Mouse (Mus musculus) heart, embryonic 14.5 days (tissue): Measurements from ENCODE around the gene Rab4b. TPM values are rescaled to one million over a fixed set of nuclear protein-coding genes. Genes with fewer than 3 reads are reported as not detected.

Source experiments
- ATAC-seq: fragments of 200-750 bp; cut with Nextera tagmentation; 2 replicates; pipeline ENCODE4 v1.8.0; 2017; ENCODE audit warnings: low read depth, moderate TSS enrichment; ENCODE audit not compliant: insufficient number of reproducible peaks, insufficient read depth, low FRiP score
- H3K27ac ChIP-seq, 2 experiments: fragments of 200-500 bp in 1 of 2; fragments of 300-500 bp in 1 of 2; sonication (generic) in 1 of 2; replicated peaks in 1 of 2; 2 replicates each; pipeline ENCODE4 v1.5.1; 2012 to 2014; ENCODE audit warnings: low read depth in 2 of 2, low read length in 2 of 2, control low read depth in 1 of 2, mild to moderate bottlenecking in 1 of 2, mixed read lengths in 1 of 2; ENCODE audit not compliant: control insufficient read depth in 1 of 2, insufficient read depth in 1 of 2
- H3K27me3 ChIP-seq: fragments of 300-500 bp; sonication (generic); 2 replicates; pipeline ENCODE4 v1.6.1; 2014; ENCODE audit warnings: mild to moderate bottlenecking, low read length, control low read depth; ENCODE audit not compliant: control insufficient read depth, insufficient read depth
- H3K36me3 ChIP-seq: fragments of 300-500 bp; sonication (generic); 2 replicates; pipeline ENCODE4 v1.6.1; 2014; ENCODE audit warnings: mild to moderate bottlenecking, control low read depth, low read length, mixed read lengths; ENCODE audit not compliant: control insufficient read depth, insufficient read depth
- H3K4me1 ChIP-seq, 2 experiments: fragments of 200-500 bp in 1 of 2; fragments of 300-500 bp in 1 of 2; sonication (generic) in 1 of 2; 2 replicates each; pipeline ENCODE4 v1.6.1; 2012 to 2014; ENCODE audit warnings: low read length in 2 of 2, control low read depth in 1 of 2, mixed read lengths in 1 of 2; ENCODE audit not compliant: control insufficient read depth in 2 of 2, insufficient read depth in 2 of 2
- H3K4me2 ChIP-seq: fragments of 300-500 bp; sonication (generic); 2 replicates; pipeline ENCODE4 v1.6.1; 2014; ENCODE audit warnings: mild to moderate bottlenecking, low read length
- H3K4me3 ChIP-seq, 2 experiments: fragments of 200-500 bp in 1 of 2; fragments of 300-500 bp in 1 of 2; sonication (generic) in 1 of 2; 2 replicates each; pipeline ENCODE4 v1.5.1; 2012 to 2014; ENCODE audit warnings: low read length in 2 of 2, mild to moderate bottlenecking in 2 of 2, control low read depth in 1 of 2, low read depth in 1 of 2, moderate library complexity in 1 of 2; ENCODE audit not compliant: control insufficient read depth in 1 of 2, insufficient read depth in 1 of 2
- H3K9ac ChIP-seq: fragments of 300-500 bp; sonication (generic); 2 replicates; pipeline ENCODE4 v1.6.1; 2014; ENCODE audit warnings: mild to moderate bottlenecking, low read length
- H3K9me3 ChIP-seq: fragments of 300-500 bp; sonication (generic); 2 replicates; pipeline ENCODE4 v1.6.1; 2016; ENCODE audit warnings: low read length, control low read depth; ENCODE audit not compliant: control insufficient read depth
- WGBS: fragments of 180-500 bp; shearing (Covaris S2); extraction: QIAGEN DNeasy Blood & Tissue Kit; methylation state at CpG from one replicate; pipeline ENCODE4 v1.1.7; 2014; 5-methylcytosine and 5-hydroxymethylcytosine counted together
- polyA plus RNA-seq: library from polyadenylated mRNA; unstranded; fragments of >200 nt; fragmentation: Nextera tagmentation; extraction: Ambion mirVana; gene quantifications from 2 replicates; pipeline ENCODE4 v1.2.1, GENCODE M21; 2014

Gene Rab4b
- polyA plus RNA-seq, 1 experiment from 2014 or later, result 43.4 TPM

DNA sequence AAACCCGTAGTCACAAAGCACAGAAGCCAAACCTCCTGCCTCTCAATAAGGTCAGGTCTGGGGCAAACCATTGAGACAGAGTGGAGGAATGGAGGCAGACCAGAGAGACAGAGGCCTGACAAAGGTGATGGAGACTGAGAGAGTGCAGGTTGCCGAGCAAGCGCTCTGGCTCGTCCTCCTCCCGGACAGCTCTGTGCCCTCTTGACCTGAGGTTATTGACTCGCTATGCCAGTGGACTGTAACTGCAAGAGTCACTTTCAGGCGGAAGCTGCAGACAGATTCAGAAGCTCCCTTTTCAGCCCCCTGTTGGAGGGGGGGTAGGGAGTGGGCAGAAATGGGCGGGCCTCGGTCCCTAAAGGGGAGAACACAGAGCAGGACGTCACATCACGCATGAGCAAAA lies 41.2 kb upstream of the Rab4b start:
- ATAC-seq, result no peak
- WGBS, result 88% methylated on average over 11 of the region's 11 CpGs

GRCm38 (mm10) chr7:27218586-27218985 lies 39.9 kb upstream of the Rab4b start:
- no peak for ATAC-seq
- 84% methylated on average over 7 of the region's 7 CpGs for WGBS

More for the DNA sequence above, 41.2 kb upstream of the Rab4b start:
- no peaks in the 10 kb centered on the region for H3K9me3 ChIP-seq
- H3K4me3 ChIP-seq, result no peak overlapping the region
- H3K27me3 ChIP-seq, result no peaks in the 10 kb centered on the region
- H3K9ac ChIP-seq, result no peak overlapping the region
- H3K27ac ChIP-seq, result no peak overlapping the region
- H3K4me2 ChIP-seq, result no peak overlapping the region
- H3K4me1 ChIP-seq, result peaks cover 0 to 9% of the 10 kb centered on the region in 2 experiments; a peak in 2 of 4 replicates
- H3K36me3 ChIP-seq, result peaks cover 39% of the 10 kb centered on the region

GRCm38 (mm10) chr7:27212626-27213025 lies 33.9 kb upstream of the Rab4b start:
- Histone ChIP-seq H3K4me3 (no peak overlapping the region), H3K4me2 (no peak overlapping the region), H3K9ac (no peak overlapping the region), H3K9me3 (no peaks in the 10 kb centered on the region), H3K27ac (no peak overlapping the region), H3K27me3 (no peaks in the 10 kb centered on the region), H3K36me3 (peaks cover 74% of the 10 kb centered on the region), H3K4me1 (no peaks in the 10 kb centered on the region)
- no peak for ATAC-seq
- WGBS, result 78% methylated on average over 2 of the region's 2 CpGs

More at GRCm38 (mm10) chr7:27218586-27218985, 39.9 kb upstream of the Rab4b start:
- no peak overlapping the region for H3K9ac ChIP-seq
- no peaks in the 10 kb centered on the region for H3K27me3 ChIP-seq
- H3K27ac ChIP-seq, result no peak overlapping the region
- no peaks in the 10 kb centered on the region for H3K4me1 ChIP-seq
- no peak overlapping the region for H3K4me2 ChIP-seq
- H3K4me3 ChIP-seq, result no peak overlapping the region
- no peaks in the 10 kb centered on the region for H3K9me3 ChIP-seq
- H3K36me3 ChIP-seq, result peaks cover 49% of the 10 kb centered on the region

GRCm38 (mm10) chr7:27203730-27204449 lies 25.2 kb upstream of the Rab4b start:
- no peak overlapping the region for H3K9ac ChIP-seq
- no peak for ATAC-seq
- H3K36me3 ChIP-seq, result peaks cover 67% of the 10 kb centered on the region
- no peaks in the 10 kb centered on the region for H3K9me3 ChIP-seq
- no peak overlapping the region for H3K4me2 ChIP-seq
- no peaks in the 10 kb centered on the region for H3K4me1 ChIP-seq
- H3K27me3 ChIP-seq, result no peaks in the 10 kb centered on the region
- H3K27ac ChIP-seq, result no peak overlapping the region
- H3K4me3 ChIP-seq, result no peak overlapping the region
- 88% methylated on average over 8 of the region's 8 CpGs for WGBS

DNA sequence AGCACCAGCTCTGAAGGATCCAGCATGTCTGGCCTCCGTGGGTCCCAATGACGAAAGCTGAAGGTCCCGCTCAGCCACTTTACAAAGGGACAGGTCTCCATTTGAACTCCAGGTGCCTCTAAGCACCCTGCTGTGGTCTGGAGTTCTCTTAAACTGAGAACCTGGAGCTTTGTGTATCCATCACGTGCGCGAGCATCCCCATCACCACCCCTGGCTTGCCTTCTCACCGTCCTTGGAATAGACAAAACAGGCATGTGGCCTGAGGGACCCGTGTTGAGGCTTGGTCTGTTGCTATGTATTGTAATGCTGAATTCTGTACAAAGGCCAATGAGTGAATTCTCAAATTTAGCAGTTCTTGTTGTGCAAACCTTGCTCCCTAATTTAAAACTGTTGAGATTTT lies 20.1 kb upstream of the Rab4b start:
- H3K27me3 ChIP-seq, result no peaks in the 10 kb centered on the region
- H3K9ac ChIP-seq, result no peak overlapping the region
- H3K27ac ChIP-seq, result no peak overlapping the region
- 90% methylated on average over 8 of the region's 8 CpGs for WGBS
- ATAC-seq, result no peak
- no peak overlapping the region for H3K4me3 ChIP-seq
- H3K4me1 ChIP-seq, result peaks cover 4 to 10% of the 10 kb centered on the region in 2 experiments
- H3K4me2 ChIP-seq, result no peak overlapping the region
- H3K36me3 ChIP-seq, result peaks cover 53% of the 10 kb centered on the region
- H3K9me3 ChIP-seq, result no peaks in the 10 kb centered on the region

DNA sequence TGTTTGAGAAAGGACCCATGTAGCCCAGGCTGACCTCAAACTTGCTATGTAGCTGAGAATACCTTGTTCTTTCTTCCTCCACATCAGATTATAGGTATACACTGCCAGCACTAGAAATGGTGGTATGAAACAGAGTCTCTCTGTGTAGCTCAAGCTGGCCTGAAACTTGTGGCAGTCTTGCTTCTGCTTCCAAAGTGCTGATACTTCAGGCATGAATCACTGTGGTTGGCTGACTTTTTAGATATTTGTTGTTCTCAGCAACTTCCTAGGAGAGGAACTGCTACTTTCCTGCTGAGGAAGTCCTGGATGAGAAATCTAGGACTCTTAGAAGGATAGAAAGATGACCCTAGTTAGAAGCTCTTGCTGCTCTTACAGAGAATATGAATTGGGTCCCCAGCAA lies 19.7 kb upstream of the Rab4b start:
- H3K4me3 ChIP-seq, result no peak overlapping the region
- no peak for ATAC-seq
- no peak overlapping the region for H3K27ac ChIP-seq
- H3K9ac ChIP-seq, result no peak overlapping the region
- H3K36me3 ChIP-seq, result peaks cover 53% of the 10 kb centered on the region
- H3K4me1 ChIP-seq, result peaks cover 4 to 13% of the 10 kb centered on the region in 2 experiments
- H3K27me3 ChIP-seq, result no peaks in the 10 kb centered on the region
- no peak overlapping the region for H3K4me2 ChIP-seq
- no peaks in the 10 kb centered on the region for H3K9me3 ChIP-seq

DNA sequence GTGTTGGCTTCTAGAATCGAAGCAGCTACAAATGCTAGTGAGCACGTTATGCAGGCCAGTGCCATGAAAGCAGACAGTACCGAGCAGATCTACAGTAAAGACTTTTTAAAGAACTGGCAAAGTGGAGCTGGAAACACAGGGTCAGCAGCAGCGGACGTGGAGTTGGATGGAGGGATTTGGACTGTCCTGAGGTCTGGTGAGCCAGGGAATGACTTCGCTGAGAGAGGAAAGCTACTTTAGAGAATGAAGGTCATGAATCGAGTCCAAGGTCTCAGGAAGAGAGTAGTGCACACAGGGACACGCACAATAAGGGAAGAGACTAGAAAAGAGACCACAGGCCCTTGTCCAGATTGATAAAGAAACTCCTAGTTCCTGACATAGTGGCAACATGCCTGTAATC lies 18.9 kb upstream of the Rab4b start:
- H3K36me3 ChIP-seq, result peaks cover 53% of the 10 kb centered on the region
- WGBS, result 88% methylated on average over 8 of the region's 8 CpGs
- no peak for ATAC-seq
- H3K27me3 ChIP-seq, result no peaks in the 10 kb centered on the region
- no peak overlapping the region for H3K27ac ChIP-seq
- peaks cover 4 to 13% of the 10 kb centered on the region in 2 experiments for H3K4me1 ChIP-seq
- no peak overlapping the region for H3K4me2 ChIP-seq
- no peaks in the 10 kb centered on the region for H3K9me3 ChIP-seq
- H3K4me3 ChIP-seq, result no peak overlapping the region
- no peak overlapping the region for H3K9ac ChIP-seq

DNA sequence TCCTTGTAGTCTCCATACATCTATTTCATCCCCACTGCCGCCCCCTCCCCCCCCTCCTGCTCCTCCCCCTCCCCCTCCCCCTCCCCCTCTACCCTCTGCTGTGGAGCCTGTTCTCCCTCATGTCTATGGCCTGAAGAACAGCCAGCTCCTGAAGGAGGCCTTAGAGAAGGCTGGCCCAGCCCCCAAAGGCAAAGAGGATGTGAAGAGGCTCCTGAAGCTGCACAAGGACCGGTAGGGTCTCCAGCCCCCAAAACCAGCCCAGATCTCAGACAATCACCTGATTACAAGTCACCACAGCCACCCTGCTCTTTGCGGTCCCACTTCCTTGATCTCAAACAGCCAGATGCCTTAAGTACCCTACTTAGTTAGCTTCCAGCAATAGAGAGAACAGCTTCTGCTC lies 18.4 kb upstream of the Rab4b start:
- ATAC-seq, result no peak
- Histone ChIP-seq H3K4me1 (peaks cover 4 to 13% of the 10 kb centered on the region in 2 experiments), H3K9ac (no peak overlapping the region), H3K4me2 (no peak overlapping the region), H3K36me3 (peaks cover 53% of the 10 kb centered on the region), H3K4me3 (no peak overlapping the region), H3K27me3 (no peaks in the 10 kb centered on the region), H3K9me3 (no peaks in the 10 kb centered on the region), H3K27ac (no peak overlapping the region)
- 79% methylated on average over 3 of the region's 3 CpGs for WGBS
